Mouse (Mus musculus): ENCODE data around the gene Galp.
"Not testable (repeated sequence)": the region's sequence is repeated elsewhere in the genome, so short reads cannot be mapped to it uniquely, and the experiment has no call there.

Gene Galp

DNA sequence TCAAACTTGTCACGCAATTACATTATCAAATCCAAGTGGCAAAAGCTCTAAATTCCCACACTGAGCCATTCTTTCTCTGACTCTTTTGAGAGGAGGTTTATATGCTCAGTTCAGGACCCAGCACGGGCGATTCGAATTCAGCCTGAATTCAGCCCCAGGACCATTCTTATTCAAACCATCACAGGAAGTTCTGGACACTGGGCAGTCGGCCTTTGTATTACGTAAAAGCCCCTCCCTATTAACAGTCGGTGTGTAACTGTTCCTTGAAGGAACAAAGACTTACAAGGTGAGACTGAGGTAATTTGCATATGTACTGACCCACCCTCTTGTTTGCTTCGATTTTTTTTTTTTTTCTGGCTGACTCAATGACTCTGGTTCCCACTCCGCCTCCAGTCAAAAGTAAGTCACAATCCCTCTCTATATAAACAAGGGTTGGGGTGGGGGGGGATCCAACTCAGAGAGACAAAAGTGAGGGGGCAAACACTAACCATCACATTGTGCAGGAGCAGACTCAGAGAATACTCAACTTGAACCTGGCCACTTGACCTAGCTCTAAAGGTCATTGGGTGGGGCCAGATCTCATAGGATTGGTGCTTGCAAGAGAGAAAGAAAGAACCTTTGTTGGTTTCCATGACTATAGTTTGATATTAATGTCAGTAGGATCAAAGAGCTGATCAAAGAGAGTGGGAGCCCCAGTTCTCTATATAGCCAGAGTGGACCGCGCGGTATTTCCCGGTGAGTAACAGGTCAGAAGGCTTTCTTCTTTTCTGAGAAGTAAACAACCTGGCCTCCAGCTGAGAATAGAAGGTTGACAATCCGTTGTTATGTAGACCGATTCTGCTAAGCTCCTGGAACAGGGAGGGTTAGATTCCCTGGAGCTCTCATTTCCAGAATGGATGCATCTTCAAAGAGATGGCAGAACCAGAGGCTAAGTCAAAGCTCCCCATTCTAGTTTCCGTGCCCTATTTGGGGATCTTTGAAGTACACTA is 61.6 kb downstream of the Galp start:
- DNase-seq (ENCODE audit: low spot score): no peak

DNA sequence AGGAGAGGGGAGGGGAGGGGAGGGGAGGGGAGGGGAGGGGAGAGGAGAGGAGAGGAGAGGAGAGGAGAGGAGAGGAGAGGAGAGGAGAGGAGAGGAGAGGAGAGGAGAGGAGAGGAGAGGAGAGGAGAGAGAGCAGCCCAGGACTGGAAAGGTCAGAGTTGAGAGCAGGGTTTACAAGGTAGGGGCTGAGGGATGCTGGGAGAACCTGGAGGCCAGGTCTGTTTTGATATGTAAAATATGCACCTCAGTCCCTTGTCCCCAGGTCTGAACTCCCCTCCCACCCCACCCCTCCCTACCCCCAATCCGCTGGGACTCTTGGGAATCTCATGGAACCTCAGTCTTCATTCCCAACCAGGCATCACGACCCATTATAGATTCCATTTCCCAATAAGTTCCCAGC is 63.1 kb downstream of the Galp start:
- not testable (repeated sequence) for DNase-seq (ENCODE audit: low spot score)

DNA sequence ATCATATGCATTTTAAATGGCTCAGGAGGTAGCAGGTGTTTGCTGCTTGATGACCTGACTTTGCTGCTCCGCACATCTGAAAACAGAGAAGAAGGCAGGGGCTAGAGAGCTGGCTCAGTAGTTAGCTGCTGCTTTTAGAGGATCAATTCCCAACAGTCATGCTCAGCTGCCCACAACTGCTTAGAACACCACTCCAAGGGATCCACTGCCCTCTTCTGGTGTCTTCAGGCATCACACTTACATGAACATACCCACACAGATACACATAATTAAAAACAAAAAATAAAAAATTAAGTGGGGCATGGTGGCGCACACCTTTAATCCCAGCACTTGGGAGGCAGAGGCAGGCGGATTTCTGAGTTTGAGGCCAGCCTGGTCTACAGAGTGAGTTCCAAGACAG is 65.2 kb downstream of the Galp start:
- DNase-seq (ENCODE audit: low spot score): no peak

DNA sequence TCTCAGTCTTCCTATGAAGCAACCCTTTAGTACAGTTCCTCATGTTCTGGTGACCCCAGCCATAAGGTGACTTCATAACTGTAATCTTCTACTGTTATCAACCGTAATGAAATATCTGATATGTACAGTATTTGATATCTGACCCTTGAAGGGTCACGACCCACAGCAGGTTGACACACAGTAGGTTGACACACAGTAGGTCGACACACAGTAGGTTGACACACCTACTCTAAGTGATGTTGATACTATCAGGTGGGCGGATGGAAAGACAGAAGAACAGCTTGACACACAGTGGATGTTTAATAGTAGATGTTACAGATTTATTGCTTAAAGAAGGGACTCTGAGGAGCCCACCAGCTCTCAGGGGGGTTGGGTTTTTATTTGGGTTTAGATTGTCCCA is 66.1 kb downstream of the Galp start:
- DNase-seq (ENCODE audit: low spot score): no peak

DNA sequence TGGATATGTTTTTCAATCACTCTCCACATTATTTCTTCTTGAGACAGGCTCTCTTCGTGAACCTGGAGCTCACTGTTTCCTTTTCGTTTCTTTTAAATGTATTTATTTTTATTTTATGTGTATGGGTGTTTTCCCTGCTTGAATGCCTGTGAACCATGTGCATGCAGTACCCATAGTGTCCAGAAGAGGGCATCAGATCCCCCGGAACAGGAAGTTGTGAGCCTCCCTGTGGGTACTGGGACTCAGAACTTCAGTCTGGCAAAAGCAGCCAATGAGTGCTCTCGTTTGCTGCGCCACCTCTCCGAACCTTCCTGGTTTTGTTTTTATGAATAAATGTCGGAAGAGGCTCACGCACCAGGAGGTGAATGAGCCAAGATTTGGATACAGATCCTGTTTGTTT is 68.8 kb downstream of the Galp start:
- no peak for DNase-seq (ENCODE audit: low spot score)
